Mouse (Mus musculus): ENCODE measurements at regions not wholly inside any gene's neighbourhood (a gene's known extent, or its start where the extent isn't known, plus 50 kb on each side); places are given as distances from the start of the nearest gene placed in this dataset.

DNA sequence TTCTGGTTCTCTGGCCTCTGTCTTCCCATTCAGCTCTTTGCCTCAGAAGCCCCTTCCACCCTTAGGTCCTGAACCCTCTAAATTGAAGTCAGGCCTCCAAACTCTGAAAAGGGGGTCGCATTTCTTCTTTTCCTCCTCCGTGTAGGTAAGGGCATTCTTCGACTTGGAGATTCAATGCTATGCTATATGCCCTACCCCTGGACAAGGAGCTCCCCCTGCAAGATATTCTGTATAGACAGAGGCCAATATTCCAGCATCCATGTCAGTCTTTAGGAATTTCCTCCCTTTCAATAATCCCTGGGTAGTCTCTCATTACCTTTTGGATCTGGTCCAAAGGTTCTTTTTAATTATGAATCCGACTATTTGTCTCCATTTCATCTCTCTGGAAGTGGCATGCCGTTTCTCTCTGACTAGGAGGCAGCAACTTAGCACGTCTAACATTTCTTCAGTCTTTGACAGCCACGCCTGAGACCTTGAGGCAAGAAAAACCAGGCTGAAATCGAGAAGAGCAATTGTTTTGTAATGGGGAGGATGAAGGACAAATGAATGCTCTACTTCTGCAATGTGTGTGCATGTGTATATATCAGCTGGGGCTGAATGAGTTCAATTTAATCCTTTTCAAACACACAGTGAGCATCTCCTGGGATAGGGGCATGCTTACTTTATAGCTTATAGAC is 921.7 kb upstream of the Lrrc6 start:
- H3K4me1 ChIP-seq (ENCODE audit: control insufficient read depth in 1 of 2, insufficient read depth in 2 of 2) = no peaks in the 10 kb centered on the region
- in situ Hi-C loops (cut with MboI; ENCODE audit: low pct_ligation_motif_present, low pct_unique_long_range_greater_than_20kb, low sequenced_read_pairs) (no loop called here), dilution Hi-C loops (cut with MboI; ENCODE audit: extremely low pct_ligation_motif_present, extremely low pct_unique_long_range_greater_than_20kb, low sequenced_read_pairs) (no loop called here)
- no peaks in the 10 kb centered on the region for H3K27me3 ChIP-seq (replicated peaks)
- TF ChIP-seq EP300 (IDR thresholded peaks at IDR 0.05; ENCODE audit: low read length) = no peak
- TF ChIP-seq BHLHE40 (IDR thresholded peaks at IDR 0.05; ENCODE audit: low read depth, low read length) = no peak
- TF ChIP-seq USF2 (conservative IDR thresholded peaks at IDR 0.05; ENCODE audit: low read depth, low read length) = no peak
- TF ChIP-seq IRF4 (IDR thresholded peaks at IDR 0.05; ENCODE audit: low read depth, low read length) = no peak
- no peak for TF ChIP-seq MAZ (IDR thresholded peaks at IDR 0.05; ENCODE audit: low read depth, low read length)
- no peak for TF ChIP-seq ETS1 (conservative IDR thresholded peaks at IDR 0.05; ENCODE audit: low read depth, low read length)
- TF ChIP-seq USF1 (IDR thresholded peaks at IDR 0.05; ENCODE audit: low read depth, low read length) = no peak
- TF ChIP-seq UBTF (IDR thresholded peaks at IDR 0.05; ENCODE audit: low read depth, low read length) = no peak
- TF ChIP-seq POLR2A (IDR thresholded peaks at IDR 0.05; ENCODE audit: low read depth, low read length) = no peak
- TF ChIP-seq HCFC1 (IDR thresholded peaks at IDR 0.05; ENCODE audit: low read depth, low read length) = no peak
- TF ChIP-seq RAD21 (IDR thresholded peaks at IDR 0.05; ENCODE audit: low read depth, low read length) = no peak
- TF ChIP-seq CTCF (conservative IDR thresholded peaks at IDR 0.05 in 1 of 2, IDR thresholded peaks at IDR 0.05 in 1 of 2; ENCODE audit: low read depth in 2 of 2, low read length in 2 of 2) = no peak
- no peak overlapping the region; the same call in 1 of the 2 replicates for H3K4me2 ChIP-seq (ENCODE audit: insufficient read depth, low read depth, poor library complexity, severe bottlenecking)
- no peak for DNase-seq (ENCODE audit: extremely low read depth)
- H3K9me3 ChIP-seq (replicated peaks; ENCODE audit: low read length) = no peaks in the 10 kb centered on the region
- no peak overlapping the region for H3K27ac ChIP-seq (ENCODE audit: insufficient read depth, low read depth)
- no peaks in the 10 kb centered on the region for H3K79me2 ChIP-seq (replicated peaks; ENCODE audit: control insufficient read depth, extremely low read depth, insufficient read depth, poor library complexity, severe bottlenecking)
- no peak overlapping the region for H3K9ac ChIP-seq (ENCODE audit: insufficient read depth, low read depth)
- H3K4me3 ChIP-seq (replicated peaks in 1 of 3; ENCODE audit: low read depth in 2 of 3, low read length in 2 of 3, poor library complexity in 1 of 3) = no peak overlapping the region
- H3K36me3 ChIP-seq (replicated peaks in 1 of 2; ENCODE audit: control insufficient read depth in 1 of 2, insufficient read depth in 1 of 2, low read length in 1 of 2) = no peaks in the 10 kb centered on the region

DNA sequence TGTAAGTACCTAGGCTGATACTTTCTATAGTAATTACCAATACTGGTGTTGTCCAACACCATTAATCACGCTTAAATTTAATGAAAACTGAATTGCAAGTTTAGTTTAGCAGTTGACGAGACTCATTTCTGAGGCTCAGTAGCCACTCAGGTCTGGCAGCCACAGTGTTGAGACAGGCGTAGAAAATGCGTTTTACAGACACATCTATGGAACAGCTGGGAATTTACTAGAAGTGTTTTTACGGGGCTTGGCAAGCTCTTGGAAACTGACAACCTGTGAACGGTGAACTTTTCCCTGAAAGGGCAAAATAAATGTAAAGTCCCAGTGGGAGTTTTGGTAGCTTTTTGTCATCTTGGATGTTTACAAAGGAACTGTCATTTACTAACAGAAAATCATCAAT is 920.1 kb upstream of the Lrrc6 start:
- H3K4me2 ChIP-seq (ENCODE audit: insufficient read depth, low read depth, poor library complexity, severe bottlenecking) = no peak overlapping the region
- no peaks in the 10 kb centered on the region for H3K79me2 ChIP-seq (replicated peaks; ENCODE audit: control insufficient read depth, extremely low read depth, insufficient read depth, poor library complexity, severe bottlenecking)
- no peaks in the 10 kb centered on the region for H3K27me3 ChIP-seq (replicated peaks)
- no peak for DNase-seq (ENCODE audit: extremely low read depth)
- dilution Hi-C loops (cut with MboI; ENCODE audit: extremely low pct_ligation_motif_present, extremely low pct_unique_long_range_greater_than_20kb, low sequenced_read_pairs) = no loop called here
- no peak overlapping the region for H3K9ac ChIP-seq (ENCODE audit: insufficient read depth, low read depth)
- no peak overlapping the region for H3K27ac ChIP-seq (ENCODE audit: insufficient read depth, low read depth)
- no peaks in the 10 kb centered on the region for H3K4me1 ChIP-seq (ENCODE audit: control insufficient read depth in 1 of 2, insufficient read depth in 2 of 2)
- no peaks in the 10 kb centered on the region for H3K36me3 ChIP-seq (replicated peaks in 1 of 2; ENCODE audit: control insufficient read depth in 1 of 2, insufficient read depth in 1 of 2, low read length in 1 of 2)
- no peaks in the 10 kb centered on the region for H3K9me3 ChIP-seq (replicated peaks; ENCODE audit: low read length)
- in situ Hi-C loops (cut with MboI; ENCODE audit: low pct_ligation_motif_present, low pct_unique_long_range_greater_than_20kb, low sequenced_read_pairs) = no loop called here
- TF ChIP-seq UBTF (IDR thresholded peaks at IDR 0.05; ENCODE audit: low read depth, low read length) (no peak), MXI1 (IDR thresholded peaks at IDR 0.05; ENCODE audit: low read depth, low read length) (no peak), PAX5 (IDR thresholded peaks at IDR 0.05; ENCODE audit: low read length) (no peak), CHD2 (IDR thresholded peaks at IDR 0.05; ENCODE audit: low read length) (no peak), USF1 (IDR thresholded peaks at IDR 0.05; ENCODE audit: low read depth, low read length) (no peak), TBP (conservative IDR thresholded peaks at IDR 0.05; ENCODE audit: low read depth, low read length) (no peak), CHD1 (IDR thresholded peaks at IDR 0.05; ENCODE audit: low read depth, low read length) (no peak), HCFC1 (IDR thresholded peaks at IDR 0.05; ENCODE audit: low read depth, low read length) (no peak), MYC (IDR thresholded peaks at IDR 0.05; ENCODE audit: low read depth, low read length) (no peak), TCF12 (IDR thresholded peaks at IDR 0.05; ENCODE audit: low read depth, low read length) (no peak), ZKSCAN1 (IDR thresholded peaks at IDR 0.05; ENCODE audit: borderline replicate concordance, low read depth, low read length) (no peak), MAFK (IDR thresholded peaks at IDR 0.05; ENCODE audit: insufficient replicate concordance, low read length) (no peak), ZMIZ1 (IDR thresholded peaks at IDR 0.05; ENCODE audit: low read depth, low read length) (no peak), ETS1 (conservative IDR thresholded peaks at IDR 0.05; ENCODE audit: low read depth, low read length) (no peak), JUN (IDR thresholded peaks at IDR 0.05; ENCODE audit: insufficient read depth, low read depth, low read length) (no peak), JUND (conservative IDR thresholded peaks at IDR 0.05; ENCODE audit: low read depth, low read length) (no peak), ELF1 (IDR thresholded peaks at IDR 0.05; ENCODE audit: low read depth, low read length) (no peak), BHLHE40 (IDR thresholded peaks at IDR 0.05; ENCODE audit: low read depth, low read length) (no peak), E2F4 (IDR thresholded peaks at IDR 0.05; ENCODE audit: insufficient replicate concordance, low read depth, low read length) (no peak)
- H3K4me3 ChIP-seq (replicated peaks in 1 of 3; ENCODE audit: low read depth in 2 of 3, low read length in 2 of 3, poor library complexity in 1 of 3) = no peak overlapping the region

All from CH12.LX (cell line).